Mouse (Mus musculus): ENCODE measurements around the gene Carns1. TPM values are rescaled to one million over a fixed set of nuclear protein-coding genes. Genes with fewer than 3 reads are reported as not detected.
A peak's percentile ranks its signal among the peaks of the same experiment; 100 is the strongest.

Gene Carns1
- polyA plus RNA-seq, 1 experiment from 2014 or later, result 5.6 TPM

DNA sequence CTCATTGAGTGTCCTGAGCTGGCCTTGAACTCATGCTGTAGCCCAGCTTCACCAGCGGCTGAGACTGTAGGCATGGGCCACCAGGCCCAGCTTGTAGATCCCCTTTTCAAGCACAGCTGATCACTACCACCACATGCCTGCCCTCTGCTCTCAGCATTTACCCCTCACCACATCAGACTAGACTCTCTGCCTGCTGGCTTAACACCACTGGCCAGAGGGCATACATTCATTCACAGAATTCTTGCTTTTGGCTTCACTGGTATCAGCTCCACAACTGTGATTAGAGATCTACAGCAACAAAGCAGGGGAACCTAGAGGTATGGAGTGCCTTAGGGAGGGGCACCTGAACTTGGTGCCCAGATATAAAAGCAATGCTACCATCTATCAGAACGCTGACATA lies 54.8 kb downstream of the Carns1 start:
- 96% methylated on average over 2 of the region's 2 CpGs for WGBS
- no peak for ATAC-seq (ENCODE audit: low FRiP score, low read depth)
- peak overlapping the region; percentile 92 for H3K27ac ChIP-seq (replicated peaks)
- H3K36me3 ChIP-seq, result peaks cover 19% of the 10 kb centered on the region
- peak overlapping the region; percentile 54 for H3K4me3 ChIP-seq
- no peak overlapping the region for H3K9ac ChIP-seq
- no peaks in the 10 kb centered on the region for H3K27me3 ChIP-seq
- peaks cover 19% of the 10 kb centered on the region for H3K4me1 ChIP-seq (replicated peaks)
- H3K4me2 ChIP-seq, result peak overlapping the region; percentile 53
- no peaks in the 10 kb centered on the region for H3K9me3 ChIP-seq

GRCm38 (mm10) chr19:4119716-4120487 lies 55.4 kb downstream of the Carns1 start:
- Histone ChIP-seq H3K4me3 (no peak overlapping the region; the same call in 1 of the 2 replicates), H3K4me1 (replicated peaks) (peaks cover 15% of the 10 kb centered on the region), H3K27me3 (no peaks in the 10 kb centered on the region), H3K36me3 (peaks cover 25% of the 10 kb centered on the region), H3K9me3 (no peaks in the 10 kb centered on the region), H3K27ac (replicated peaks) (no peak overlapping the region), H3K4me2 (peak overlapping the region; percentile 53), H3K9ac (no peak overlapping the region)
- WGBS, result 88% methylated on average over 6 of the region's 6 CpGs
- no peak for ATAC-seq (ENCODE audit: low FRiP score, low read depth)

DNA sequence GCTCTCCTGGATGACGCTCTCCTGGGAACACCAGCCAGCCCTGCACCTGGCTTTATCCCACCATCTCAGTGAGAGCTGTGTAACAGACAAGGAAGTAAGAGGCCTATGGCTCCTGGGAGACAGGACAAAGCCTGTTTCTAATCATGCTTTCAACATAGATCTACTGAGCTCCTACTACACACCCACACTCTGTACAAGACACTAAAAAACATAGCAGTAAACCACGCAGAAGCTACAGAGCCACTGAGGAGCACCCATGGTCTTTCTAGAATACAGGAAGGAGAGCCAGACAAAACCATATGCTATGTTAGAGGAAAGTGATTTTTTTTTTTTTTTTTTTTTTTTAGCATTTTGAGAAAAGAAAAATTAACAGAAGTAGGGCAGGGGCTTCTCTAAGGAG lies 56.9 kb downstream of the Carns1 start:
- H3K4me1 ChIP-seq (replicated peaks), result peaks cover 8% of the 10 kb centered on the region
- no peaks in the 10 kb centered on the region for H3K27me3 ChIP-seq
- H3K27ac ChIP-seq (replicated peaks), result no peak overlapping the region
- H3K36me3 ChIP-seq, result peaks cover 36% of the 10 kb centered on the region
- no peak overlapping the region for H3K9ac ChIP-seq
- H3K4me3 ChIP-seq, result no peak overlapping the region
- no peaks in the 10 kb centered on the region for H3K9me3 ChIP-seq
- no peak overlapping the region for H3K4me2 ChIP-seq
- ATAC-seq (ENCODE audit: low FRiP score, low read depth), result no peak
- 96% methylated on average over 2 of the region's 2 CpGs for WGBS

DNA sequence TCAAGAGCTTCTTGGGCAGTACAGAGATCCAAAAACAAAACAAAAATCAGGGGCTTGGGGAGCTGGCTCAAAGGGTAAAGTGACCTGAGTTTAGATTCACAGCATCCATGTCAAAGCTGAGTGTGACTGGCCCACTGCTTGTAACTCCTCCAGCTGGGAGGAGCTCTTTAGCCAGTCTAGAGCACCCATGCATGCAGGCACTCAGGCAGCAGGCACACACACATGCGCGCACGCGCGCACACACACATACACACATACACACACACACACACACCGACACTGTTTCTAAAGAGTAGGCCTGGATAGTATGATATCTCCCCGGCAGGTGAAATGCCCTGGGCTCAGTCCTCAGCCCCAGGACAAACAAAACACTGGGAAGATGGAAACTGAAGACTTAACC lies 58.3 kb downstream of the Carns1 start:
- Histone ChIP-seq H3K9ac (no peak overlapping the region), H3K4me1 (replicated peaks) (peaks cover 8% of the 10 kb centered on the region), H3K27ac (replicated peaks) (no peak overlapping the region), H3K4me2 (no peak overlapping the region), H3K9me3 (no peaks in the 10 kb centered on the region), H3K27me3 (no peaks in the 10 kb centered on the region), H3K36me3 (peaks cover 48% of the 10 kb centered on the region), H3K4me3 (no peak overlapping the region)
- 96% methylated on average over 7 of the region's 7 CpGs for WGBS
- ATAC-seq (ENCODE audit: low FRiP score, low read depth), result no peak

- H3K27me3 ChIP-seq, result no peaks in the 10 kb centered on the region
- H3K4me1 ChIP-seq (replicated peaks), result peaks cover 7% of the 10 kb centered on the region
- no peak overlapping the region for H3K9ac ChIP-seq
- WGBS, result 84% methylated on average over 11 of the region's 11 CpGs
- no peak overlapping the region for H3K4me3 ChIP-seq
- H3K27ac ChIP-seq (replicated peaks), result no peak overlapping the region
- H3K36me3 ChIP-seq, result peaks cover 59% of the 10 kb centered on the region
- no peak overlapping the region for H3K4me2 ChIP-seq
- ATAC-seq (ENCODE audit: low FRiP score, low read depth), result no peak
- H3K9me3 ChIP-seq, result no peaks in the 10 kb centered on the region
These were observed 59.5 kb downstream of the Carns1 start for GRCm38 (mm10) chr19:4115816-4116215.

GRCm38 (mm10) chr19:4115144-4115543 lies 60.1 kb downstream of the Carns1 start:
- H3K9me3 ChIP-seq, result no peaks in the 10 kb centered on the region
- peaks cover 59% of the 10 kb centered on the region for H3K36me3 ChIP-seq
- H3K4me1 ChIP-seq (replicated peaks), result no peaks in the 10 kb centered on the region; the same call in 1 of the 2 replicates
- H3K27me3 ChIP-seq, result no peaks in the 10 kb centered on the region
- no peak overlapping the region for H3K27ac ChIP-seq (replicated peaks)
- no peak overlapping the region for H3K4me2 ChIP-seq
- no peak overlapping the region for H3K4me3 ChIP-seq
- no peak overlapping the region for H3K9ac ChIP-seq
- 92% methylated on average over 10 of the region's 10 CpGs for whole genome bisulfite sequencing
- ATAC-seq (ENCODE audit: low FRiP score, low read depth), result no peak

GRCm38 (mm10) chr19:4114551-4114950 lies 60.7 kb downstream of the Carns1 start:
- peaks cover 59% of the 10 kb centered on the region for H3K36me3 ChIP-seq
- no peaks in the 10 kb centered on the region for H3K27me3 ChIP-seq
- no peak for ATAC-seq (ENCODE audit: low FRiP score, low read depth)
- no peak overlapping the region for H3K9ac ChIP-seq
- H3K4me1 ChIP-seq (replicated peaks), result no peaks in the 10 kb centered on the region
- H3K9me3 ChIP-seq, result no peaks in the 10 kb centered on the region
- H3K27ac ChIP-seq (replicated peaks), result no peak overlapping the region
- H3K4me3 ChIP-seq, result no peak overlapping the region
- 95% methylated on average over 10 of the region's 10 CpGs for WGBS
- H3K4me2 ChIP-seq, result no peak overlapping the region

Small RNA genes within 50 kb of the gene (microRNA-seq; reads per million reads assigned to microRNA genes)
- not detected for gene Gm26115

Other genes starting within 250 kb of the Carns1 start
- gene Aldh3b1, start 245.7 kb downstream of the Carns1 start, polyA plus RNA-seq (2015; fragmentation: Nextera tagmentation; extraction: Ambion mirVana), result 2.7 and 3.0 TPM in 2 replicates
- 11.9 and 14.0 TPM in 2 replicates for gene Unc93b1, start 240.3 kb downstream of the Carns1 start, polyA plus RNA-seq (2015; fragmentation: Nextera tagmentation; extraction: Ambion mirVana)
- not detected in 2 replicates for gene Aldh3b3, start 216.8 kb downstream of the Carns1 start, polyA plus RNA-seq (2015; fragmentation: Nextera tagmentation; extraction: Ambion mirVana)
- 0.18 and 0.27 TPM in 2 replicates for gene Aldh3b2, start 203.2 kb downstream of the Carns1 start, polyA plus RNA-seq (2015; fragmentation: Nextera tagmentation; extraction: Ambion mirVana)
- gene Acy3, start 188.9 kb downstream of the Carns1 start, polyA plus RNA-seq (2015; fragmentation: Nextera tagmentation; extraction: Ambion mirVana), result 2.5 and 3.0 TPM in 2 replicates
- 0.31 and 0.40 TPM in 2 replicates for gene Tbx10, start 182.7 kb downstream of the Carns1 start, polyA plus RNA-seq (2015; fragmentation: Nextera tagmentation; extraction: Ambion mirVana)
- gene Nudt8, start 174.9 kb downstream of the Carns1 start, polyA plus RNA-seq (2015; fragmentation: Nextera tagmentation; extraction: Ambion mirVana), result 25.8 and 26.5 TPM in 2 replicates
- 5.1 and 5.5 TPM in 2 replicates for gene Gm49405, start 174.9 kb downstream of the Carns1 start, polyA plus RNA-seq (2015; fragmentation: Nextera tagmentation; extraction: Ambion mirVana)
- 5.9 and 6.4 TPM in 2 replicates for gene Doc2g, start 172.2 kb downstream of the Carns1 start, polyA plus RNA-seq (2015; fragmentation: Nextera tagmentation; extraction: Ambion mirVana)
- 244 and 247 TPM in 2 replicates for gene Ndufv1, start 162.7 kb downstream of the Carns1 start, polyA plus RNA-seq (2015; fragmentation: Nextera tagmentation; extraction: Ambion mirVana)
- gene Gstp1, start 137.5 kb downstream of the Carns1 start, polyA plus RNA-seq (2015; fragmentation: Nextera tagmentation; extraction: Ambion mirVana), result 534 and 573 TPM in 2 replicates
- gene Gstp2, start 129.5 kb downstream of the Carns1 start, polyA plus RNA-seq (2015; fragmentation: Nextera tagmentation; extraction: Ambion mirVana), result 0.60 and 2.2 TPM in 2 replicates
- not detected in 2 replicates for gene Gstp3, start 115.9 kb downstream of the Carns1 start, polyA plus RNA-seq (2015; fragmentation: Nextera tagmentation; extraction: Ambion mirVana)
- gene Cabp2, start 93.9 kb downstream of the Carns1 start, polyA plus RNA-seq (2015; fragmentation: Nextera tagmentation; extraction: Ambion mirVana), result not detected in 2 replicates
- gene Cdk2ap2, start 78.3 kb downstream of the Carns1 start, polyA plus RNA-seq (2015; fragmentation: Nextera tagmentation; extraction: Ambion mirVana), result 82.5 and 92.5 TPM in 2 replicates
- gene Pitpnm1, start 75.5 kb downstream of the Carns1 start, polyA plus RNA-seq (2015; fragmentation: Nextera tagmentation; extraction: Ambion mirVana), result 74.3 and 81.1 TPM in 2 replicates
- gene Aip, start 49.6 kb downstream of the Carns1 start, polyA plus RNA-seq (2015; fragmentation: Nextera tagmentation; extraction: Ambion mirVana), result 102 and 104 TPM in 2 replicates
- 0.04 and 0.05 TPM in 2 replicates for gene Gpr152, start 35.7 kb downstream of the Carns1 start, polyA plus RNA-seq (2015; fragmentation: Nextera tagmentation; extraction: Ambion mirVana)
- gene Cabp4, start 31.4 kb downstream of the Carns1 start, polyA plus RNA-seq (2015; fragmentation: Nextera tagmentation; extraction: Ambion mirVana), result 0.21 and 0.26 TPM in 2 replicates
- gene Coro1b, start 26.9 kb downstream of the Carns1 start, polyA plus RNA-seq (2015; fragmentation: Nextera tagmentation; extraction: Ambion mirVana), result 119 and 121 TPM in 2 replicates
- gene Ptprcap, start 21.9 kb downstream of the Carns1 start, polyA plus RNA-seq (2015; fragmentation: Nextera tagmentation; extraction: Ambion mirVana), result 0.26 and 0.83 TPM in 2 replicates
- 47.8 and 56.7 TPM in 2 replicates for gene Rps6kb2, start 12.1 kb downstream of the Carns1 start, polyA plus RNA-seq (2015; fragmentation: Nextera tagmentation; extraction: Ambion mirVana)
- 0.98 and 1.5 TPM in 2 replicates for gene Tbc1d10c, start 15.8 kb upstream of the Carns1 start, polyA plus RNA-seq (2015; fragmentation: Nextera tagmentation; extraction: Ambion mirVana)
- 582 and 587 TPM in 2 replicates for gene Ppp1ca, start 16.6 kb upstream of the Carns1 start, polyA plus RNA-seq (2015; fragmentation: Nextera tagmentation; extraction: Ambion mirVana)
- gene Rad9a, start 26.2 kb upstream of the Carns1 start, polyA plus RNA-seq (2015; fragmentation: Nextera tagmentation; extraction: Ambion mirVana), result 25.5 and 27.5 TPM in 2 replicates
- gene Clcf1, start 38.8 kb upstream of the Carns1 start, polyA plus RNA-seq (2015; fragmentation: Nextera tagmentation; extraction: Ambion mirVana), result 0.69 and 0.75 TPM in 2 replicates
- gene AC109138.7, start 38.9 kb upstream of the Carns1 start, polyA plus RNA-seq (2015; fragmentation: Nextera tagmentation; extraction: Ambion mirVana), result not detected in 2 replicates
- gene Pold4, start 56.4 kb upstream of the Carns1 start, polyA plus RNA-seq (2015; fragmentation: Nextera tagmentation; extraction: Ambion mirVana), result 19.2 and 20.9 TPM in 2 replicates
- gene Ssh3, start 93.7 kb upstream of the Carns1 start, polyA plus RNA-seq (2015; fragmentation: Nextera tagmentation; extraction: Ambion mirVana), result 15.9 and 18.5 TPM in 2 replicates
- gene Ankrd13d, start 107.7 kb upstream of the Carns1 start, polyA plus RNA-seq (2015; fragmentation: Nextera tagmentation; extraction: Ambion mirVana), result 58.3 and 63.4 TPM in 2 replicates
- 25.7 and 31.9 TPM in 2 replicates for gene Grk2, start 130.7 kb upstream of the Carns1 start, polyA plus RNA-seq (2015; fragmentation: Nextera tagmentation; extraction: Ambion mirVana)
- gene Kdm2a, start 222.8 kb upstream of the Carns1 start, polyA plus RNA-seq (2015; fragmentation: Nextera tagmentation; extraction: Ambion mirVana), result 32.7 and 36.3 TPM in 2 replicates

All from hindbrain, embryonic 15.5 days (tissue).